Mouse (Mus musculus) CH12.LX (cell line): ENCODE data around the gene Rabggta. TPM values are rescaled to one million over a fixed set of nuclear protein-coding genes. Genes with fewer than 3 reads are reported as not detected.

ENCODE experiments used
- DNase-seq: peaks from one replicate; pipeline ENCODE4 v3.0.0-alpha.2; 2013; ENCODE audit errors: extremely low read depth
- H3K27ac ChIP-seq: 2 replicates; pipeline ENCODE4 v1.5.1; 2012; ENCODE audit warnings: low read depth, mild to moderate bottlenecking, control low read depth, moderate library complexity; ENCODE audit not compliant: insufficient read depth
- H3K27me3 ChIP-seq: replicated peaks from 2 replicates; pipeline ENCODE3; 2012; ENCODE audit warnings: inconsistent platforms
- H3K36me3 ChIP-seq, 2 experiments: replicated peaks in 1 of 2; 2 replicates each; pipeline versions ENCODE3 to v1.6.1; 2012; ENCODE audit warnings: inconsistent platforms in 1 of 2, low read length in 1 of 2, mild to moderate bottlenecking in 1 of 2, mixed read lengths in 1 of 2, moderate library complexity in 1 of 2; ENCODE audit not compliant: control insufficient read depth in 1 of 2, insufficient read depth in 1 of 2
- H3K4me1 ChIP-seq, 2 experiments: 2 replicates each; pipeline ENCODE4 v1.6.1; 2012; ENCODE audit warnings: inconsistent platforms in 1 of 2, moderate library complexity in 1 of 2; ENCODE audit not compliant: insufficient read depth in 2 of 2, control insufficient read depth in 1 of 2
- H3K4me2 ChIP-seq: 2 replicates; pipeline ENCODE4 v1.6.1; 2012; ENCODE audit warnings: low read depth, mild to moderate bottlenecking, control low read depth; ENCODE audit not compliant: poor library complexity, insufficient read depth, severe bottlenecking
- H3K4me3 ChIP-seq, 3 experiments: fragments of 150-350 bp in 1 of 3; sonication (generic) in 1 of 3; replicated peaks in 1 of 3; 2 replicates each; pipeline versions ENCODE3 to v1.5.1; 2011 to 2012; ENCODE audit warnings: low read depth in 2 of 3, low read length in 2 of 3, mild to moderate bottlenecking in 2 of 3, moderate library complexity in 2 of 3, control low read depth in 1 of 3, improper control_type of control experiment in 1 of 3, inconsistent platforms in 1 of 3, mixed read lengths in 1 of 3; ENCODE audit not compliant: poor library complexity in 1 of 3
- H3K79me2 ChIP-seq: replicated peaks from 2 replicates; pipeline ENCODE4 v1.6.1; 2012; ENCODE audit warnings: mild to moderate bottlenecking, moderate library complexity; ENCODE audit not compliant: control insufficient read depth, poor library complexity, insufficient read depth, severe bottlenecking; ENCODE audit errors: extremely low read depth
- H3K9ac ChIP-seq: 2 replicates; pipeline ENCODE4 v1.6.1; 2012; ENCODE audit warnings: low read depth, mild to moderate bottlenecking, control low read depth, moderate library complexity; ENCODE audit not compliant: insufficient read depth
- H3K9me3 ChIP-seq: replicated peaks from 2 replicates; pipeline ENCODE3; 2012; ENCODE audit warnings: low read length, inconsistent platforms, mixed read lengths
- CHD1 ChIP-seq: IDR thresholded peaks from 2 replicates; pipeline ENCODE4 v1.6.1; 2012; ENCODE audit warnings: low read depth, low read length, improper control_type of control experiment, inconsistent platforms
- CHD2 ChIP-seq: IDR thresholded peaks from 2 replicates; pipeline ENCODE4 v1.6.1; 2011; ENCODE audit warnings: low read length, improper control_type of control experiment
- EP300 ChIP-seq: IDR thresholded peaks from 2 replicates; pipeline ENCODE4 v1.6.1; 2011; ENCODE audit warnings: low read length, improper control_type of control experiment
- HCFC1 ChIP-seq: IDR thresholded peaks from 2 replicates; pipeline ENCODE4 v1.6.1; 2012; ENCODE audit warnings: low read depth, mild to moderate bottlenecking, inconsistent platforms, low read length, improper control_type of control experiment
- JUND ChIP-seq: conservative IDR thresholded peaks from 2 replicates; pipeline ENCODE4 v1.6.1; 2011; ENCODE audit warnings: low read depth, low read length, improper control_type of control experiment
- MAFK ChIP-seq: IDR thresholded peaks from 2 replicates; pipeline ENCODE4 v1.6.1; 2011; ENCODE audit warnings: low read length, improper control_type of control experiment; ENCODE audit not compliant: insufficient replicate concordance
- MAX ChIP-seq: IDR thresholded peaks from 2 replicates; pipeline ENCODE4 v1.6.1; 2011; ENCODE audit warnings: low read length, improper control_type of control experiment
- MEF2A ChIP-seq: IDR thresholded peaks from 2 replicates; pipeline ENCODE4 v1.6.1; 2014; ENCODE audit warnings: low read depth, mild to moderate bottlenecking, inconsistent platforms, low read length, improper control_type of control experiment, borderline replicate concordance
- MXI1 ChIP-seq: IDR thresholded peaks from 2 replicates; pipeline ENCODE4 v1.6.1; 2011; ENCODE audit warnings: mild to moderate bottlenecking, low read depth, low read length, improper control_type of control experiment
- MYC ChIP-seq: IDR thresholded peaks from 2 replicates; pipeline ENCODE4 v1.6.1; 2011; ENCODE audit warnings: low read depth, mild to moderate bottlenecking, improper control_type of control experiment, low read length
- PAX5 ChIP-seq: IDR thresholded peaks from 2 replicates; pipeline ENCODE4 v1.6.1; 2012; ENCODE audit warnings: low read length, inconsistent platforms, mixed read lengths
- RAD21 ChIP-seq: IDR thresholded peaks from 2 replicates; pipeline ENCODE4 v1.6.1; 2011; ENCODE audit warnings: low read depth, mild to moderate bottlenecking, low read length, improper control_type of control experiment, moderate library complexity
- RCOR1 ChIP-seq: conservative IDR thresholded peaks from 2 replicates; pipeline ENCODE4 v1.6.1; 2012; ENCODE audit warnings: low read depth, mild to moderate bottlenecking, inconsistent platforms, low read length, improper control_type of control experiment
- SMC3 ChIP-seq: IDR thresholded peaks from 2 replicates; pipeline ENCODE4 v1.6.1; 2011; ENCODE audit warnings: low read depth, low read length, improper control_type of control experiment
- TBP ChIP-seq: conservative IDR thresholded peaks from 2 replicates; pipeline ENCODE4 v1.6.1; 2011; ENCODE audit warnings: low read depth, low read length, improper control_type of control experiment
- ZC3H11A ChIP-seq: IDR thresholded peaks from 2 replicates; pipeline ENCODE4 v1.6.1; 2012; ENCODE audit warnings: low read depth, mild to moderate bottlenecking, inconsistent platforms, low read length, improper control_type of control experiment
- ZKSCAN1 ChIP-seq: IDR thresholded peaks from 2 replicates; pipeline ENCODE4 v1.6.1; 2012; ENCODE audit warnings: low read depth, inconsistent platforms, low read length, improper control_type of control experiment, borderline replicate concordance
- ZMIZ1 ChIP-seq: IDR thresholded peaks from 2 replicates; pipeline ENCODE4 v1.6.1; 2012; ENCODE audit warnings: low read depth, mild to moderate bottlenecking, inconsistent platforms, low read length, improper control_type of control experiment
- ZNF384 ChIP-seq: IDR thresholded peaks from 2 replicates; pipeline ENCODE4 v1.6.1; 2012; ENCODE audit warnings: low read depth, low read length, improper control_type of control experiment, inconsistent platforms
- dilution Hi-C: fragments of 300-500 bp; cut with MboI; formaldehyde crosslinking; loops from 2 replicates; pipeline ENCODE4 v1.14.3; 2020; ENCODE audit warnings: low sequenced_read_pairs; ENCODE audit not compliant: extremely low pct_unique_long_range_greater_than_20kb, extremely low pct_ligation_motif_present
- in situ Hi-C: fragments of 300-500 bp; cut with MboI; formaldehyde crosslinking; loops from 3 replicates; pipeline ENCODE4 v1.14.3; 2019; ENCODE audit warnings: low sequenced_read_pairs, low pct_ligation_motif_present, low pct_unique_long_range_greater_than_20kb, mixed read lengths
- polyA plus RNA-seq: library from polyadenylated mRNA; unstranded; fragments of >175 nt; gene quantifications from 2 replicates; pipeline ENCODE4 v1.2.1, GENCODE M21; 2012; ENCODE audit warnings: low read depth; ENCODE audit not compliant: insufficient read length
- total RNA-seq, 2 experiments: library from RNA; depleted of rRNA; stranded (reverse); fragments of 300-350 nt in 1 of 2; fragments of >200 nt in 1 of 2; gene quantifications; 2 replicates each; pipeline ENCODE4 v1.2.3; 2012 to 2014

Gene Rabggta
- total and polyA plus RNA-seq, 3 experiments, result 13.9 to 21.9 (median 16.2) TPM

DNA sequence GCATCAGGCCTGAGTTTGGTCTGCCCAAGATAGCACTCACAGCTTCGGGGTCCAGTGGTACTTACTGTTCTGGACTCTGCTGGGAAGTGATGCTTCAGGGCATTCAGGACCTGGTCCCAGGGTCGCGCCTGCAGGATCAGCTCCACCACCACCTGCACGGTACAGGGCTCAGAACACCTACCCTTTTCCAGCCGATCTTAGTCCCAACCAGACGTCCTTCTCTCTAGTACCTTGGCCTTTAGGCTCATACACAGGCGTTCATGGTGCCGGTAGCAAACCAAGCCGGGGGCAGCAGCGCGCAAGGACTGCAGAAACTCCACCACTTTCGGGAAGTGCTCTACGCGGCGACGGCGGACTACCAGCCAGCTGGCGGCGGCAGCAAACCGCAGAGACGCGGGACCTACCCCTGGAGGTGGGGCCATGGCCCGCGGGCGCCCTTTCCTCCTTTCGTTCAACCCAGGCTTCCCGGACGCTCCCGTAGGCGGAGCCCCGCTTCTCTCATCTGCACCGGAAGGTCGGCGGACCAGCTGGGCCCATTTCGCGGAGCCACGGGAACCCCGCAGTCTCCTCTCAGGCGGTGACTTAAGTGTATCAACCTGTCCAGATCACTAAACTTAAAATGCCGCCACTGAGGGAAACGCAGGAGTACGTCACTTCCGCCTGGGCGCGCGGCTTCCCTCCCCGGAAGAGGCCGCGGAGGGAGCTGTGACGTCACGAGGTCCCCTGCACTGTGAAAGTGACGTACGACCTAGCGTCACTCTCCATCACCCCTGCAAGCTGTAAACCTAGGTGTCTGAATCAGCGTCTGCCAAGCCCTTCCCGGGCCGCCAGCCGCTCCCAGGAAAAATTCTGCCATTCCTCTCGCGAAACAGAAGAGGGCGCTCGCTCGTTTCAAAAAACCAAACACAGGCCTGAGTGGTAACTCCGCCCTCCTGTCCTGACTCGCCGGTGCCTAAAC, 40.6 kb downstream of the Rabggta start, which contains the start of gene Tinf2 (continued):
- TF ChIP-seq TBP, result 0 out of 2 replicates have a peak, but pooled peaks have one; percentile 43

GRCm38 (mm10) chr14:55677615-55678014, 44.4 kb downstream of the Rabggta start:
- no peak overlapping the region for H3K4me2 ChIP-seq
- dilution Hi-C loops (no loop called here), in situ Hi-C loops (no loop called here)
- peaks cover 5 to 61% of the 10 kb centered on the region in 2 experiments for H3K4me1 ChIP-seq
- no peak overlapping the region for H3K4me3 ChIP-seq
- no peak overlapping the region for H3K27ac ChIP-seq
- TF ChIP-seq EP300, result no peak
- no peak for TF ChIP-seq MAX
- no peak for TF ChIP-seq MEF2A
- no peak for TF ChIP-seq SMC3
- no peak for TF ChIP-seq ZNF384
- no peak for TF ChIP-seq ZMIZ1
- TF ChIP-seq HCFC1, result no peak
- TF ChIP-seq MAFK, result no peak
- TF ChIP-seq JUND, result no peak
- TF ChIP-seq RAD21, result no peak
- no peak for TF ChIP-seq CHD1
- no peak for TF ChIP-seq ZKSCAN1
- H3K79me2 ChIP-seq, result peaks cover 2% of the 10 kb centered on the region
- DNase-seq, result peak; percentile 25
- H3K9me3 ChIP-seq, result no peaks in the 10 kb centered on the region
- peaks cover 48 to 60% of the 10 kb centered on the region in 2 experiments for H3K36me3 ChIP-seq
- no peaks in the 10 kb centered on the region for H3K27me3 ChIP-seq
- H3K9ac ChIP-seq, result no peak overlapping the region

GRCm38 (mm10) chr14:55672741-55673060, 49.4 kb downstream of the Rabggta start:
- DNase-seq, result peak; percentile 33
- TF ChIP-seq ZC3H11A (no peak), CHD2 (no peak), CHD1 (no peak), ZKSCAN1 (no peak), RCOR1 (no peak), PAX5 (no peak), MXI1 (no peak), MYC (no peak), ZMIZ1 (no peak)
- Histone ChIP-seq H3K4me3 (peak overlapping the region; percentile 56 to 76 (median 68)), H3K27me3 (no peaks in the 10 kb centered on the region), H3K4me2 (peak overlapping the region; percentile 95), H3K9me3 (no peaks in the 10 kb centered on the region), H3K79me2 (peaks cover 40% of the 10 kb centered on the region), H3K9ac (peak overlapping the region; percentile 89), H3K4me1 (peaks cover 15 to 60% of the 10 kb centered on the region in 2 experiments; a peak in 3 of 4 replicates), H3K27ac (peak overlapping the region; percentile 80), H3K36me3 (peaks cover 23 to 54% of the 10 kb centered on the region in 2 experiments)
- dilution Hi-C loops (no loop called here), in situ Hi-C loops (no loop called here)
